Mouse (Mus musculus) megakaryocyte, adult 5-6 weeks (primary cell): Measurements from ENCODE around the gene Cfap65. TPM values are rescaled to one million over a fixed set of nuclear protein-coding genes. Genes with fewer than 3 reads are reported as not detected.

Experiments used
- ATAC-seq: 2 replicates; pipeline ENCODE4 v1.8.0; 2016; ENCODE audit warnings: mild to moderate bottlenecking, inconsistent platforms; ENCODE audit not compliant: poor library complexity, severe bottlenecking
- total RNA-seq, 2 experiments: library from RNA; stranded (forward) in 1 of 2; stranded (reverse) in 1 of 2; fragments of 153-499, 151-499 nt in 1 of 2; fragments of 221-1000, 200-1000 nt in 1 of 2; gene quantifications; 2 replicates each; pipeline versions ENCODE4 v1.2.3 to v1.2.4; 2015 to 2017

The Cfap65 gene
- total RNA-seq (2015) (not detected in 2 replicates), total RNA-seq (2017) (not detected in 2 replicates)

- no peak for ATAC-seq
Measured at GRCm38 (mm10) chr1:74935402-74935801, at the start of gene Cfap65. Gene Cfap65 (minus strand): TSS chr1:74935599.

- ATAC-seq, result no peak
Measured at GRCm38 (mm10) chr1:74977001-74977400, 41.6 kb upstream of the Cfap65 start.

DNA sequence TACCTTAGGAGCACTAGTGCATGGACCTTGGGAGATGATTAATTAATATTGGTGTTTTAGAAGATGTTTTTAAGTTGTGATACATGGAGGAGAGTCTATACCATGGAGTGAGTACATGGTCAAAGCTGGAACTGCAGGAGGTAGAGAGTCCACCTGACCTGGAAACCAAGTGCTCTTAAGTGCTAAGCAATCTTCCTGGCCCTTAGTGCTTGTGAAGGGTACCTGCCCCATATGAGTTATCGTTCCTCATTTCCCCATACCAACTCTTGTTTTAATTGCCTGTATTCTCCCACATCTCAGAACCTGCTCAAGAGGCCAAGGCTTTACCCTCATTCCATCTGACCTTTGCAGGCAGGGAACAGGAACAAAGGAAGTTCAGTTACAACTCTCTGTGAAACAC is 40.5 kb upstream of the Cfap65 start:
- ATAC-seq, result no peak

- ATAC-seq, result no peak
Measured at GRCm38 (mm10) chr1:74973590-74973989, 38.2 kb upstream of the Cfap65 start.

DNA sequence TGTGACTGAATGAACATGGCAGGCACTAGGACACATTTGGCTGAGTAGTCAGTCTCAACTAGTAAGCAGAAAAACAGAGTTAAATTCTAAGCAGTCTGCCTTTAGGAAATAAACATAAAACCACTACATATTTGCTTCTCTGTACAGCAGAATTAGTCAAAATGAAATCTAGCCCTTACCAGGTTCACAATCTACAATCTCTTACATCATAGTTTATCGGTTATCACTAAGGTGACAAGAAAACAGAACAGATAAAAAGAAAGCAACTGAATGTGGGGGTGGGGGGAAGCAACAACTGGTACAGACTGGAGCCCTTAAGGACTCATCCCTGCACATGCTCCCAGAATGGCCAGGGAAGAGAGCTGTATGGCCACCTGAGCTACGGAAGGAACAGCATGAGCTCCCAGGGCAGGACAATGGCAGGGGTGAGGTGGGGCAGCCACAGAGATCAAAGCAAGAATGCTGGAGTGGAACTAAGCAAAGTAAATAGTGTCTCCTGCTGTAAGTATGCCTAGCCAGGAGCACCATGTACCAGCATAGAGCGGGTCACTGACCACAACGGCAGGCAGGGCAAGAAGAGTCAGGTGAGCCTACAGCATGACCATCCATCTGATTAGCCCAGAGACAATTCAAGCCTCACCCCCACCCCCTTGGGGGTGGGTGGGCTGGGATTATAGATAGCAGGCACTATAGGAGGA is 36.1 kb upstream of the Cfap65 start:
- ATAC-seq, result no peak

DNA sequence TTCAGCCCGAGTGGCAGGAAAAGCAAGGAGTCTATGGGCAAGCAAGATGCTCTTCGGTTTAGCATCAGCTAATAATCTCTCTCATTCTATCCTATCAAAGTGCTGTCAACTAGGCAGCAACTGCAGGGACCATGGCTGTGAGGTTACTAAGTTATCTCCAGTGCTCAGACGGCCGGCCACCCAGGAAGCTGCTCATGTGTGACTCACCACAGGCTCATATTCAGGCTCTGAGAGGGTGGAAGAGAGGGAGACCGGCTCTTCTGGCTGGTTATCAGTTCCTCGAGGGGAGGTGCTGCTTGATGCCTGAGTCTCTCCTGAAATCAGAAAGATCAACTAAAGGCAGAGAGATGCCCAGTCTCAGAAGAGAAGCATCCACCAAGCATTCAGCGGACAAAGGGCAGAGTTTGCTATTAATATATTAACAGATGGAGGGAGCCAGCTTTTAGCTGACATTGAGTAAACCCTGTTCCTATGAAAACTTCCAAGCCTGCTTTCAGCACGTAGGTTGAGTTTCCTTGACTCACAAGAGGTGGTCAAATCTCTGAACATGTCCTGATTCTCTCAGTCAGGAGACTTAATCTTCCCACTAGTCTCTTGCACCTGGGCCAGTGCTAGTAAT is 32.7 kb upstream of the Cfap65 start:
- no peak for ATAC-seq

GRCm38 (mm10) chr1:74964494-74965215 is 29.3 kb upstream of the Cfap65 start:
- no peak for ATAC-seq

- no peak for ATAC-seq
Measured at GRCm38 (mm10) chr1:74962853-74963227, 27.4 kb upstream of the Cfap65 start.

DNA sequence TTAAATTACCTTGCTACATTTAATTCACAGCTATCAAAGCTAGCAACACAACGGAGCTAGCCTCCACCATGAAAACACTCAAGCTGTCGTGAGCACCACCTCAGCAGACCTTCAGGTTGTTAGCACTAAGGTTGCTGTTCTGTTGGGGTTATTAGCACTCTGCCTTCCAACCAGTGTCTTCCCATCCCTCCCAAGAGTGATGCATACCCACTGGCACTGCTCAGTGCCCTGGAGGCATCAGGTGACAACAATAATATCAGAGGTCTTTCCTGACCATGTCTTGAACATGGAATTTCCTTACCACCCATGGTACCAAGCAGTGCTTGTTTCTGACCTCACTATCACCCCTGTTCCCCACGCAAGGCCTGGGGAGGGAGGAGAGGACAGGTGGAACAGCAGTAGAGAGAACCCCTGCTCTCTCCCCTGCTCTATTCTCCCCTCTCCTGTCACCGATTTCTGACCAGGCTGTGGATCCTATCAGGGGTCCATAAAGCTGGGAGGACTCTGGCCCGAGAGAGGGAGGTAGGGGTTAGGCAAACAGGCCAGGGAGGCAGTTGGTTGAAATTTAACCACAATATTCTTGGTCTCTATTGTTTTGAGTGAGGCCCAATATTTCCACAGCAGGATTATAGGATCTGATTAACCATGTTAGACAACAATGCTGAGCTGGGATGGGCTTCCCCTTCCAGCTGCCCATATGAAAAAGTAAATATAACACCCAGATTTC is 26.9 kb upstream of the Cfap65 start:
- no peak for ATAC-seq

- no peak for ATAC-seq
Measured at GRCm38 (mm10) chr1:74961722-74962121, 26.3 kb upstream of the Cfap65 start.

DNA sequence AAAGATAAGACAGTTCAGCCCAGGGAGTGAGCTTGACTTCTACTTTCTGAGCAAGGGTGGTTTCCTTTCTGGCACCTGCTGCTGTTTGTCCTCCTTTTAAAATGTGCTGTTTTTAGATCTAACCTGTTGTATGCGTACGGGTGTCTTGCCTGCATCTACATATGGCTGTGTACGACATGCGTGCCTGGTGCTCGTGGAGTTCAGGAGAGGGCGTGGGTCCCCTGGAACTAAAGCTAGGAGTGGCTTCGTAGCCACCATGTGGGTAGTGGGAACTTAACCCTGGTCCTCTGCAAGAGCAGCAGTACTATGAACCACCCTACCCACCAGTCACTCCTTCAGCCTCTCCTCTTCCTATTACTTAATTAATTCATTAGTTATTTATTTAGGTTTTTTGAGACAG is 24.7 kb upstream of the Cfap65 start:
- no peak for ATAC-seq

DNA sequence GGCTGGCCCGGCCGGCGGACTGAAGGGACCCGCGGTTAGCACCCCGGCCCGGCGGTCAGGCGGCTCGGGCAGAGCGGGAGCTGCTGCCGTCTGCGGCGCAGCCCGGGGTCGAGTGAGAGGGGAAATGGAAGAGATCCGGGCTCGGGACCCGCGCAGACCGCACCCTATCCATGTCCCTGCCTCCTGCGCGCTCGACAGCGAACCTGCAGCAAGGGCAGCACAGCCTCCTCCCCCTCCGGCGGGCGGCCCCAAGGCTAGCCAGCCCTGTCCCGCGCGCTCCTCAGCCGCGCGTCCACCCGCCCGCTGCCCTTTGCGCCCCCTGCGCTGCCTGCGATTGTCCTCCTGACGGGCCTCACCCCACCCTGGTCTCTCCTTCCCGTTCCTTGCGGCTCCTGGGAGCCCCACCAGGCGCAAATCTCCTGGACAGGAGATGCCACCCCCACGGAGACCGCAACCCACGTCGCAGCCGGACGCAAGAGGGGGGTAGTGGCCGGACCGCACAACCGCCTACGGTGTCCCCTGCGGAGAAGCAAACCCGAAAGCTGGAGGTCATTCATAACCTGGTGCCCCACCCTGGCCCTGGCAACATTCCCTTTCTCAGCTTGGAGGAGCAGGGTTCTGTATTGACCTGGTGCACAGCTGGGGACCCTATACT is 16.3 kb upstream of the Cfap65 start, which contains the start of gene Ihh:
Gene Ihh (minus strand): TSS at position 117 of the 655 bp plus-strand sequence.
- no peak for ATAC-seq

DNA sequence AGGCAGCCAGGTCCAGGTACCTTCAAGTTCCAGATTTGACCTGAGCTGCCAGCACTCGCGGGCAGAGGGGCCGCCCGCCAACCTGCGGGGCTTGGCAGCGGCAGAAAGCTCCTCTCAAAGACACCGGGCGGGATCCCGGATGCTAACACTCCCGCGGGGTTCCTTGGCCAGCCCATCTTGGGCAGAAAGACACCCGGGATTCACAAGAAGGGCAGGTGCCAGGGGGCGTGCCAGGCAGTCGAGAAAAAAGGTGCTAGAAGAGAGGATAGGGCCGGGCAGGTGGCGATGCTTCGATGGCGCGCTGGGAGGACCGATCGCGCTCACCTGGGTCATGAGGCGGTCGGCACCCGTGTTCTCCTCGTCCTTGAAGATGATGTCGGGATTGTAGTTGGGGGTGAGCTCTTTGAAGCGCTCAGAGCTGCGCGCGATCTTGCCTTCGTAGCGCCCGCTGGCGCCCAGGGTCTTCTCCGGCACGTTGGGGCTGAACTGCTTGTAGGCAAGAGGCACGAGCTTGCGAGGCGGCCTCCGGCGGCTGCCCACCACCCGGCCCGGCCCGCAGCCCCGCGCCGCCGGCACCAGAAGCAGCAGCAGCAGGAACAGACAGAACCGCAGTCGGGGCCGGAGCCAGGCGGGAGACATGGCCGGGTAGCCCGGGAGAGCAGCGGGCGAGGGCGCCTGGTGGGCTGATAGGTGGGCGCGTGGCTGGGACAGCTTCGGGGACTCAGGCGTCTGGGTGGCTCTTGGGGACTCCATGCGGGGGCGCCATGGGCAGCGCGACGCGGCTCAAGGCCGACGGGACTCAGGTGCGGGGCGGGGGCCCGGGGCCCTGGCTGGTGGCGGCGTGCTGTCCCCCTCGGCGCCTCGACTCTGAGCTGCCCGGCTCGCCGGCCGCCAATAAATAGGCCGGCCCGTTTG is 15.4 kb upstream of the Cfap65 start:
- no peak for ATAC-seq

- ATAC-seq, result peak; percentile 59; the same call in 1 of the 2 replicates
Measured at GRCm38 (mm10) chr1:74950066-74950465, 14.7 kb upstream of the Cfap65 start.

DNA sequence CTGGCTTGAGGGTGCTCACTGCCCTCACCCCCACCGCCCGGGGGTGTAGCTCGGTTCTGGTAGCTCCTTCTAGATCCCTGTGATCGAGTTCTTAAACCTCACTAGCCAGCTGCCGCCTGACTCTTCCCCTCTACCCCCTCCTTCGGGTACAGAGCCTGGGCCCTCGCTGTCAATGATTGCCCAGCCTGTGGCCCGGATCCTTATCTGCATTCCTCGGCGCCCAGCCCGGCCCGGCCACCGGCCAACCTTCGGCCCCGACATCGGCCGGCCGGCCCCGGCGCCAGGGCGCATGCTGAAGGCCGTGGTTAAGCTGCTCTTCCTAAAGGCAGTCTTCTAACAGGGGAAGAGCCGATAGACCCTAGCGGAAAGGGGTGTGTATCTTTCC is 14.3 kb upstream of the Cfap65 start:
- ATAC-seq, result no peak

- peak; percentile 73 for ATAC-seq
Measured at GRCm38 (mm10) chr1:74948784-74949665, 13.6 kb upstream of the Cfap65 start.

DNA sequence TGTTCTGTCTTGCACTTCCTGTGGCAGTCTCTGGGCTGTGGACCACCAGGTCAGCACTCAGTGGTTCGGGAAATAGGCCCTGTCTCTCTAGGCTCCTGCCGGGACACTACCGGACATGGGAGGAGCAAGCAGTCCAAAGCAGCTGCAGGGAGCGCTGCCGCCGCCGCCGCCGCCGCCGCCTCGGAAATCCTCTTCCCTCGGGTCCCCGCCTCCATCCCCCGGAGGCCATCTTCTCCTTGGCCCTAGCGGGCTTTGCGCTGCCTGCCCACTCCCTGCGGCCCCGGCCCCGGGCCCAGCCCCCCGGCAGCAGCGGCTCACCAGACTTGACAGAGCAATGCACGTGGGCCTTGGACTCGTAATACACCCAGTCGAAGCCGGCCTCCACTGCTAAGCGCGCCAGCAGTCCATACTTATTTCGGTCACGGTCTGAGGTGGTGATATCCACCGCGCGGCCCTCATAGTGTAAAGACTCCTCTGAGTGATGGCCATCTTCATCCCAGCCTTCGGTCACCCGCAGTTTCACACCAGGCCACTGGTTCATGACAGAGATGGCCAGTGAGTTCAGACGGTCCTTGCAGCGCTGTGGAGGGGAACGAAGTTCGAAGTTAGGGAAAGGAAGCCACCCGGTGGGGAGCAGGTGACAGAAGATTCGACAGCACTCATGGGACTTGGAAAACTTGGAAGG is 12.7 kb upstream of the Cfap65 start:
- ATAC-seq, result no peak
